ENCODE assay signal across 7 mouse cellular contexts in the genomic region with DNA sequence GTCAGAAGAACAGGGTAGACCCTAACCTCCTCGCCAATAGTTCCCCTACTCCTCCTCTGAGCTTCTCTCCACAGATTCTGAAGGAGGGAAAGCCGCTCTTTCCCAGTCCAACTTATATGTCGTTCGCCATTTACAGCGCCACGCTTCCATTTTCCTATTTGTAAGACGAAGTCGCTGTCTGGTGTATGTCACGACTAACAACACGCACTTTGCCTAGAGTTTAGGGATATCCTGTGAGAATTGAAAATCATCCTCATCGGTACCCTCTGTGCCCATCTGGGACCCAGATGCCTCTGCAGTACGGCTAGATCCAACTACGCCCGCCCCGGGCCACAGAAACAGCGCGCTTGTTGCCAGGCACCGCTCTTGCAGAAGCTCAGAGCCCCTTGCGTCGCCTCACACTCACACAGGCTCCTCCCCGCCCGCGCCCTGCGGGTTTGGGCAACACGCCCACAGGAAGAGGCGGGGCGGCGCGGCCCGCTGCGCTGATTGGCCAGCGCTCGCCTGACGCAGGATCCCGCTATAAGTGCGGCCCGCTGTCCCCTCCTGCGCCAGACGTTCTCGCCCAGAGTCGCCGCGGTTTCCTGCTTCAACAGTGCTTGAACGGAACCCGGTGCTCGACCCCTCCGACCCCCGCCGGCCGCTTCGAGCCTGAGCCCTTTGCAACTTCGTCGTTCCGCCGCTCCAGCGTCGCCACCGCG. TPM values are rescaled to one million over a fixed set of nuclear protein-coding genes. Genes with fewer than 3 reads are reported as not detected.
DNase-seq lines count a peak whose midpoint lies in the region; ATAC-seq and TF ChIP-seq lines count a peak whose summit lies in the region.

No protein-coding gene starts in this region.

- H3K27ac ChIP-seq in embryonic facial prominence, embryonic 12.5 days = peak overlapping the region; percentile 93
- H3K27ac ChIP-seq in kidney, adult 2 months (ENCODE audit: insufficient read depth, low read depth, low read length) = peak overlapping the region; percentile 96
- peak overlapping the region; percentile 97 for H3K27ac ChIP-seq in limb, embryonic 12.5 days
- peak overlapping the region; percentile 92 for H3K27ac ChIP-seq in midbrain, embryonic 15.5 days
- H3K27ac ChIP-seq in spleen, adult 2 months (ENCODE audit: insufficient read depth, low read length) = peak overlapping the region; percentile 97

- H3K4me3 ChIP-seq in embryonic facial prominence, embryonic 12.5 days = peak overlapping the region; percentile 90
- H3K4me3 ChIP-seq in kidney, adult 2 months (ENCODE audit: insufficient read depth, low read depth, low read length) = peak overlapping the region; percentile 93
- peak overlapping the region; percentile 93 for H3K4me3 ChIP-seq in limb, embryonic 12.5 days (replicated peaks)
- H3K4me3 ChIP-seq in midbrain, embryonic 15.5 days = peak overlapping the region; percentile 82
- peak overlapping the region; percentile 95 for H3K4me3 ChIP-seq in spleen, adult 2 months (ENCODE audit: extremely low read depth, insufficient read depth, insufficient read length)

- peak overlapping the region; percentile 92 for H3K4me2 ChIP-seq in embryonic facial prominence, embryonic 12.5 days (replicated peaks)
- peak overlapping the region; percentile 70 for H3K4me2 ChIP-seq in limb, embryonic 12.5 days
- peak overlapping the region; percentile 82 for H3K4me2 ChIP-seq in midbrain, embryonic 15.5 days

- ATAC-seq in embryonic facial prominence, embryonic 12.5 days (ENCODE audit: insufficient number of reproducible peaks, insufficient read depth, low FRiP score, low TSS enrichment) = peak; percentile 96
- peak; percentile 96 for ATAC-seq in limb, embryonic 12.5 days (ENCODE audit: insufficient number of reproducible peaks, insufficient read depth, low FRiP score, low TSS enrichment, low read depth)
- peak; percentile 99 for ATAC-seq in midbrain, embryonic 15.5 days (replicated peaks)

- peaks cover 25% of the 10 kb centered on the region for H3K4me1 ChIP-seq in embryonic facial prominence, embryonic 12.5 days
- H3K4me1 ChIP-seq in kidney, adult 2 months (ENCODE audit: control insufficient read depth, insufficient read depth, low read length) = peaks cover 23% of the 10 kb centered on the region
- H3K4me1 ChIP-seq in limb, embryonic 12.5 days (replicated peaks) = peaks cover 15% of the 10 kb centered on the region
- peaks cover 20% of the 10 kb centered on the region for H3K4me1 ChIP-seq in midbrain, embryonic 15.5 days
- peaks cover 12% of the 10 kb centered on the region; the same call in 1 of the 2 replicates for H3K4me1 ChIP-seq in spleen, adult 2 months (ENCODE audit: control insufficient read depth, insufficient read depth, insufficient read length)

- peak; percentile 97 for TF ChIP-seq POLR2A in kidney, adult 2 months (IDR thresholded peaks at IDR 0.05; ENCODE audit: low read depth, low read length)
- TF ChIP-seq POLR2A in spleen, adult 2 months (IDR thresholded peaks at IDR 0.05; ENCODE audit: low read depth, low read length) = peak; percentile 99

- H3K27me3 ChIP-seq in embryonic facial prominence, embryonic 12.5 days = no peaks in the 10 kb centered on the region
- no peaks in the 10 kb centered on the region for H3K27me3 ChIP-seq in kidney, adult 2 months (replicated peaks; ENCODE audit: control insufficient read depth, insufficient read depth, low read length)
- H3K27me3 ChIP-seq in limb, embryonic 12.5 days = no peaks in the 10 kb centered on the region
- no peaks in the 10 kb centered on the region for H3K27me3 ChIP-seq in midbrain, embryonic 15.5 days (replicated peaks)
- no peaks in the 10 kb centered on the region for H3K27me3 ChIP-seq in spleen, adult 2 months (ENCODE audit: control insufficient read depth, insufficient read depth, low read length)

- WGBS in embryonic facial prominence, embryonic 12.5 days = under 1% methylated on average over 59 of the region's 59 CpGs
- under 1% methylated on average over 59 of the region's 59 CpGs for WGBS in kidney, adult 2 months
- WGBS in limb, embryonic 12.5 days = under 1% methylated on average over 59 of the region's 59 CpGs
- WGBS in midbrain, embryonic 15.5 days = 1% methylated on average over 55 of the region's 59 CpGs
- under 1% methylated on average over 59 of the region's 59 CpGs for WGBS in spleen, adult 2 months

- TF ChIP-seq CTCF in kidney, adult 2 months (conservative IDR thresholded peaks at IDR 0.05; ENCODE audit: insufficient read depth, insufficient read length, low read depth, low read length) = no peak
- no peak for TF ChIP-seq CTCF in spleen, adult 2 months (IDR thresholded peaks at IDR 0.05; ENCODE audit: extremely low read depth, insufficient read depth, insufficient read length, insufficient replicate concordance)

- peaks cover 23% of the 10 kb centered on the region for H3K36me3 ChIP-seq in embryonic facial prominence, embryonic 12.5 days
- peaks cover 13% of the 10 kb centered on the region for H3K36me3 ChIP-seq in kidney, adult 2 months (ENCODE audit: control insufficient read depth, insufficient read depth, low read length)
- H3K36me3 ChIP-seq in limb, embryonic 12.5 days = peaks cover 29% of the 10 kb centered on the region
- peaks cover 7% of the 10 kb centered on the region for H3K36me3 ChIP-seq in midbrain, embryonic 15.5 days (replicated peaks)
- H3K36me3 ChIP-seq in spleen, adult 2 months (ENCODE audit: control insufficient read depth, insufficient read depth, low read length) = peaks cover 22% of the 10 kb centered on the region

- H3K9ac ChIP-seq in embryonic facial prominence, embryonic 12.5 days = peak overlapping the region; percentile 80
- H3K9ac ChIP-seq in limb, embryonic 12.5 days (replicated peaks) = peak overlapping the region; percentile 89
- H3K9ac ChIP-seq in midbrain, embryonic 15.5 days = peak overlapping the region; percentile 82

- H3K9me3 ChIP-seq in embryonic facial prominence, embryonic 12.5 days = no peaks in the 10 kb centered on the region
- H3K9me3 ChIP-seq in limb, embryonic 12.5 days = no peaks in the 10 kb centered on the region
- H3K9me3 ChIP-seq in midbrain, embryonic 15.5 days = no peaks in the 10 kb centered on the region

- DNase-seq in adrenal gland, postnatal 25 days = peak; percentile 97
- peak; percentile 97 to 98 for DNase-seq in heart, adult 18-20 months
- DNase-seq in kidney, adult 2 months = peak; percentile 98
- DNase-seq in spleen, adult 2 months (ENCODE audit: low read depth in 1 of 2, low spot score in 2 of 2) = peak; percentile 93 to 96

RNA-seq across cellular contexts. Expression of gene Fth1, which starts 1.9 kb away (rescaled TPM):
- total RNA-seq in adrenal gland, postnatal 25 days (2021) = 2,505 and 2,798 TPM in 2 replicates
- 1,511 and 1,518 TPM in 2 replicates for polyA plus RNA-seq in embryonic facial prominence, embryonic 12.5 days (2016; fragmentation: Nextera tagmentation; extraction: Ambion mirVana)
- total RNA-seq in heart, adult 18-20 months (2021) = 1,000 to 10,000 TPM; 2,847 to 3,135 TPM
- polyA plus RNA-seq in kidney, adult 2 months (2012; rRNA removed) = 8,110 and 8,726 TPM in 2 replicates
- polyA plus RNA-seq in limb, embryonic 12.5 days (2016; fragmentation: Nextera tagmentation; extraction: Ambion mirVana) = 1,334 and 1,385 TPM in 2 replicates
- 1,452 and 1,467 TPM in 2 replicates for polyA plus RNA-seq in midbrain, embryonic 15.5 days (2015; fragmentation: Nextera tagmentation; extraction: Ambion mirVana)
- polyA plus RNA-seq in spleen, adult 2 months (2012; rRNA removed) = 3,609 and 4,045 TPM in 2 replicates

RNA-seq across cellular contexts. Expression of gene Best1, which starts 19.1 kb away (rescaled TPM):
- total RNA-seq in adrenal gland, postnatal 25 days (2021) = 0.97 TPM in 1 of 2 replicates, not detected in the other
- polyA plus RNA-seq in embryonic facial prominence, embryonic 12.5 days (2016; fragmentation: Nextera tagmentation; extraction: Ambion mirVana) = 1.7 and 1.8 TPM in 2 replicates
- total RNA-seq in heart, adult 18-20 months (2021) = under 1 TPM; 0.12 to 0.13 TPM
- 0.33 and 0.38 TPM in 2 replicates for polyA plus RNA-seq in kidney, adult 2 months (2012; rRNA removed)
- 2.2 and 2.3 TPM in 2 replicates for polyA plus RNA-seq in limb, embryonic 12.5 days (2016; fragmentation: Nextera tagmentation; extraction: Ambion mirVana)
- polyA plus RNA-seq in midbrain, embryonic 15.5 days (2015; fragmentation: Nextera tagmentation; extraction: Ambion mirVana) = 1.7 and 3.2 TPM in 2 replicates
- polyA plus RNA-seq in spleen, adult 2 months (2012; rRNA removed) = 0.14 and 0.20 TPM in 2 replicates

RNA-seq across cellular contexts. Expression of gene Rab3il1, which starts 19.2 kb away (rescaled TPM):
- 3.5 and 5.8 TPM in 2 replicates for total RNA-seq in adrenal gland, postnatal 25 days (2021)
- 48.0 and 50.0 TPM in 2 replicates for polyA plus RNA-seq in embryonic facial prominence, embryonic 12.5 days (2016; fragmentation: Nextera tagmentation; extraction: Ambion mirVana)
- total RNA-seq in heart, adult 18-20 months (2021) = 1 to 10 TPM; 6.6 to 6.8 TPM
- polyA plus RNA-seq in kidney, adult 2 months (2012; rRNA removed) = 66.0 and 90.9 TPM in 2 replicates
- 32.0 and 35.8 TPM in 2 replicates for polyA plus RNA-seq in limb, embryonic 12.5 days (2016; fragmentation: Nextera tagmentation; extraction: Ambion mirVana)
- polyA plus RNA-seq in midbrain, embryonic 15.5 days (2015; fragmentation: Nextera tagmentation; extraction: Ambion mirVana) = 24.5 and 29.2 TPM in 2 replicates
- polyA plus RNA-seq in spleen, adult 2 months (2012; rRNA removed) = 73.5 and 77.8 TPM in 2 replicates

RNA-seq across cellular contexts. Expression of gene Fads3, which starts 59.1 kb away (rescaled TPM):
- total RNA-seq in adrenal gland, postnatal 25 days (2021) = 9.5 and 15.1 TPM in 2 replicates
- 10.1 and 10.2 TPM in 2 replicates for polyA plus RNA-seq in embryonic facial prominence, embryonic 12.5 days (2016; fragmentation: Nextera tagmentation; extraction: Ambion mirVana)
- 10 to 100 TPM; 31.8 to 34.9 TPM for total RNA-seq in heart, adult 18-20 months (2021)
- 382 and 459 TPM in 2 replicates for polyA plus RNA-seq in kidney, adult 2 months (2012; rRNA removed)
- 5.8 and 5.9 TPM in 2 replicates for polyA plus RNA-seq in limb, embryonic 12.5 days (2016; fragmentation: Nextera tagmentation; extraction: Ambion mirVana)
- 25.8 and 27.1 TPM in 2 replicates for polyA plus RNA-seq in midbrain, embryonic 15.5 days (2015; fragmentation: Nextera tagmentation; extraction: Ambion mirVana)
- 22.0 and 24.3 TPM in 2 replicates for polyA plus RNA-seq in spleen, adult 2 months (2012; rRNA removed)

Comparison
In these comparisons a context has a peak if more than half of its experiments do, and no peak if none do; other contexts are left out.
1. Peak in every context shown above with its lines: DNase-seq, ATAC-seq, H3K4me3 ChIP-seq and H3K27ac ChIP-seq.